ENCODE assay signal across 15 mouse cellular contexts in the genomic region with DNA sequence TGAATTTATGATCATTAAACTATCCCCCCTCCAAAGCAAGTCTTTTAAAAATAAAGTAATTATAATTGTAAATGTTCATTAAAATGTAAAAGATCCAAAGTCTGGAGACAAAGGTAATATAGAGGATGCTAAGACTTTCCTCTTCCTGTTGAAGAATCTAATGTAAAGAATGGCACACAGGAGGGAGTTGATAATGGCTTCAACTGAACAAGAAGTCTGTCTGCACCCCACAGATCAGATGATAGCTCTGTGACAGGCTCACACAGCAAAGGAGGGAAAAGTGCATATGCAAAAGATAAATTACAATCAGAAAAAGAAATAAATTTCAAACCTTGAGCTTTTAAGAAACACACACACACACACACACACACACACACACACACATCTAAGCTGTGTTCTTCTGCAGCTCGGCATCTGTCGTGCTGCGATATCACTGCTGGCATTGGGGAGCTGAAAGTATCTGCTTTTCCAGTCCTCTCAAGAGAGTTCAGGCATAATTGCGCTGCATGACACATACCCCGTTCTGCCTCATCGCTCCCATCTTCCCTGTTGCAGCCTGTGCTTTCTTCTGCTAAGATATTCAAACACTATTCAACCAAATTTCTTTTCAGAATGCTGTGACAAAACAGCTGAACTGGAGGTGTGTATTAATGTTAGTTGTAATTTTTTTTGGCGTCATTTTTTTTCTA.
DNase-seq lines count a peak whose midpoint lies in the region; ATAC-seq lines count a peak whose summit lies in the region.
"Had no signal": no experiment of that assay in that cellular context is flagged by ENCODE, and none has a peak within 500 bp of the region (broad histone marks: within the 10 kb centered on the region; RNA-seq: fewer than 3 reads in every experiment).

No protein-coding gene starts in this region.

- 46% methylated on average over 7 of the region's 7 CpGs for WGBS in hindbrain, embryonic 14.5 days

- H3K27me3 ChIP-seq in hindbrain, embryonic 14.5 days (ENCODE audit: control insufficient read depth, insufficient read depth, low read length) = no peaks in the 10 kb centered on the region
- H3K27me3 ChIP-seq: limb, embryonic 15.5 days; lung, embryonic 15.5 days had no signal

- H3K36me3 ChIP-seq in hindbrain, embryonic 14.5 days (replicated peaks; ENCODE audit: control insufficient read depth, insufficient read depth) = no peaks in the 10 kb centered on the region
- H3K36me3 ChIP-seq: limb, embryonic 15.5 days; lung, embryonic 15.5 days had no signal

- intact Hi-C loops in left cerebral cortex, postnatal 14 days (cut with DNase I) = no loop called here
- intact Hi-C loops in heart, postnatal 36 days (cut with DNase I) = no loop called here

- no peak overlapping the region for H3K9ac ChIP-seq in hindbrain, embryonic 14.5 days
- H3K9ac ChIP-seq: limb, embryonic 15.5 days; lung, embryonic 15.5 days had no signal

- no peak overlapping the region; the same call in 1 of the 2 replicates for H3K4me2 ChIP-seq in hindbrain, embryonic 14.5 days (replicated peaks)
- H3K4me2 ChIP-seq: limb, embryonic 15.5 days; lung, embryonic 15.5 days had no signal

- peak; percentile 74; the same call in 1 of the 2 replicates for ATAC-seq in hindbrain, embryonic 14.5 days (ENCODE audit: low FRiP score)

- H3K4me1 ChIP-seq in hindbrain, embryonic 14.5 days (replicated peaks; ENCODE audit: control insufficient read depth, insufficient read depth, low read length) = no peaks in the 10 kb centered on the region
- H3K4me1 ChIP-seq: limb, embryonic 15.5 days; lung, embryonic 15.5 days had no signal

- no peak overlapping the region for H3K4me3 ChIP-seq in hindbrain, embryonic 14.5 days (replicated peaks; ENCODE audit: low read length)
- H3K4me3 ChIP-seq: gastrocnemius, adult 2 months; limb, embryonic 15.5 days; lung, embryonic 15.5 days; myocyte had no signal

- peak; percentile 12 to 18 for DNase-seq in left cerebral cortex, adult 18-20 months (ENCODE audit: low spot score in 2 of 2)
- no peak for DNase-seq in left cerebral cortex, adult 11 months (ENCODE audit: low spot score)
- peak; percentile 59 for DNase-seq in hindbrain, embryonic 14.5 days (ENCODE audit: low spot score)
- DNase-seq in left cerebral cortex, postnatal 14 days (ENCODE audit: low spot score in 2 of 2) = peak; percentile 28 to 44
- DNase-seq in right cerebral cortex, postnatal 10 days (ENCODE audit: low spot score in 2 of 2) = peak; percentile 42 to 52
- DNase-seq in spleen, postnatal 4 days (ENCODE audit: low spot score in 2 of 2) = no peak
- DNase-seq in heart, postnatal 36 days = no peak
- DNase-seq in kidney, postnatal 14 days = no peak
- DNase-seq: adrenal gland, postnatal 25 days; gastrocnemius, adult 2 months; kidney, postnatal 25 days; thymus, adult 2 months had no signal

- H3K27ac ChIP-seq in hindbrain, embryonic 14.5 days = peak overlapping the region; percentile 51; the same call in 1 of the 2 replicates
- H3K27ac ChIP-seq: gastrocnemius, adult 2 months; limb, embryonic 15.5 days; lung, embryonic 15.5 days had no signal

- no peaks in the 10 kb centered on the region for H3K9me3 ChIP-seq in hindbrain, embryonic 14.5 days (ENCODE audit: control insufficient read depth, low read length)
- H3K9me3 ChIP-seq: limb, embryonic 15.5 days; lung, embryonic 15.5 days had no signal

Comparison
In these comparisons a context has a peak if more than half of its experiments do, and no peak if none do; other contexts are left out.
1. DNase-seq: peak in left cerebral cortex, adult 18-20 months (2 of 2), hindbrain, embryonic 14.5 days (single experiment), left cerebral cortex, postnatal 14 days (2 of 2) and right cerebral cortex, postnatal 10 days (2 of 2); none in left cerebral cortex, adult 11 months (single experiment), spleen, postnatal 4 days (0 of 2), heart, postnatal 36 days (0 of 2) and kidney, postnatal 14 days (single experiment).